Mouse (Mus musculus) bone marrow, adult 2 months (tissue): ENCODE results near the gene Lamc1. TPM values are rescaled to one million over a fixed set of nuclear protein-coding genes. Genes with fewer than 3 reads are reported as not detected.

ENCODE experiments used
- H3K27ac ChIP-seq: fragments of 200-500 bp; 2 replicates; pipeline ENCODE4 v1.5.1; 2012; ENCODE audit warnings: low read depth, mild to moderate bottlenecking, control low read depth, inconsistent platforms, low read length; ENCODE audit not compliant: control insufficient read depth, poor library complexity, insufficient read depth
- H3K4me1 ChIP-seq: fragments of 200-500 bp; 2 replicates; pipeline ENCODE4 v1.6.1; 2011; ENCODE audit warnings: low read length; ENCODE audit not compliant: control insufficient read depth, insufficient read depth
- H3K4me3 ChIP-seq: fragments of 200-500 bp; replicated peaks from 2 replicates; pipeline ENCODE3; 2011; ENCODE audit warnings: mild to moderate bottlenecking, low read depth, low read length, control low read depth; ENCODE audit not compliant: control insufficient read depth
- CTCF ChIP-seq: fragments of 200-500 bp; IDR thresholded peaks from 2 replicates; pipeline ENCODE4 v1.5.1; 2011; ENCODE audit warnings: low read length, control low read depth; ENCODE audit not compliant: control insufficient read depth, insufficient read depth
- POLR2A ChIP-seq: fragments of 200-500 bp; IDR thresholded peaks from 2 replicates; pipeline ENCODE4 v1.6.1; 2011; ENCODE audit warnings: low read depth, mild to moderate bottlenecking, control low read depth, low read length, borderline replicate concordance; ENCODE audit not compliant: control insufficient read depth
- WGBS: fragments of 180-500 bp; shearing (Covaris S2); methylation state at CpG from one replicate; pipeline ENCODE4 v1.1.7; 2018; 5-methylcytosine and 5-hydroxymethylcytosine counted together
- polyA plus RNA-seq: library from polyadenylated mRNA; stranded (reverse); fragments of >200 nt; gene quantifications from 2 replicates; pipeline ENCODE4 v1.2.4, GENCODE M21; 2011; ENCODE audit warnings: low replicate concordance; ENCODE audit not compliant: missing spikeins, insufficient read depth, insufficient read length

Lamc1 gene
- polyA plus RNA-seq, 1 experiment = 10.6 TPM

- TF ChIP-seq CTCF (no peak), POLR2A (no peak)
- 78% methylated on average over 4 of the region's 4 CpGs for WGBS
- Histone ChIP-seq H3K4me1 (no peaks in the 10 kb centered on the region), H3K4me3 (no peak overlapping the region), H3K27ac (no peak overlapping the region)
Observed at GRCm38 (mm10) chr1:153320121-153320520, 12.5 kb downstream of the Lamc1 start.

- no peak overlapping the region for H3K4me3 ChIP-seq
- H3K4me1 ChIP-seq = no peaks in the 10 kb centered on the region
- no peak overlapping the region for H3K27ac ChIP-seq
- no peak for TF ChIP-seq CTCF
- TF ChIP-seq POLR2A = no peak
- 91% methylated on average over 1 of the region's 1 CpGs for WGBS
Observed at GRCm38 (mm10) chr1:153318741-153319140, 13.8 kb downstream of the Lamc1 start.

- TF ChIP-seq CTCF (no peak), POLR2A (no peak)
Observed at GRCm38 (mm10) chr1:153318287-153318686, 14.3 kb downstream of the Lamc1 start.

GRCm38 (mm10) chr1:153317486-153318260, 14.9 kb downstream of the Lamc1 start:
- WGBS = 78% methylated on average over 16 of the region's 16 CpGs
- no peaks in the 10 kb centered on the region for H3K4me1 ChIP-seq
- TF ChIP-seq POLR2A = no peak
- no peak for TF ChIP-seq CTCF
- no peak overlapping the region for H3K4me3 ChIP-seq
- no peak overlapping the region for H3K27ac ChIP-seq

More at GRCm38 (mm10) chr1:153318287-153318686, 14.3 kb downstream of the Lamc1 start:
- Histone ChIP-seq H3K4me1 (no peaks in the 10 kb centered on the region), H3K4me3 (no peak overlapping the region), H3K27ac (no peak overlapping the region)
- 85% methylated on average over 7 of the region's 7 CpGs for WGBS

- H3K4me3 ChIP-seq = no peak overlapping the region
- no peak for TF ChIP-seq CTCF
- no peak for TF ChIP-seq POLR2A
- H3K4me1 ChIP-seq = no peaks in the 10 kb centered on the region
- no peak overlapping the region for H3K27ac ChIP-seq
- 87% methylated on average over 8 of the region's 8 CpGs for WGBS
Observed at GRCm38 (mm10) chr1:153316956-153317355, 15.6 kb downstream of the Lamc1 start.

- no peak for TF ChIP-seq POLR2A
- no peak for TF ChIP-seq CTCF
- no peak overlapping the region for H3K4me3 ChIP-seq
- no peaks in the 10 kb centered on the region for H3K4me1 ChIP-seq
- H3K27ac ChIP-seq = no peak overlapping the region
Observed at GRCm38 (mm10) chr1:153316286-153316685, 16.3 kb downstream of the Lamc1 start.

GRCm38 (mm10) chr1:153315121-153315520, 17.5 kb downstream of the Lamc1 start:
- Histone ChIP-seq H3K4me1 (no peaks in the 10 kb centered on the region), H3K27ac (no peak overlapping the region), H3K4me3 (no peak overlapping the region)
- TF ChIP-seq CTCF = no peak
- TF ChIP-seq POLR2A = no peak
- 89% methylated on average over 6 of the region's 6 CpGs for WGBS

GRCm38 (mm10) chr1:153312992-153313391, 19.6 kb downstream of the Lamc1 start:
- WGBS = 82% methylated on average over 5 of the region's 5 CpGs
- Histone ChIP-seq H3K27ac (no peak overlapping the region), H3K4me3 (no peak overlapping the region), H3K4me1 (no peaks in the 10 kb centered on the region; the same call in 1 of the 2 replicates)
- TF ChIP-seq POLR2A (no peak), CTCF (no peak)
